Mouse (Mus musculus) spleen, postnatal 4 days (tissue): ENCODE data around the gene Rhox2b.
"Not testable (repeated sequence)": the region's sequence is repeated elsewhere in the genome, so short reads cannot be mapped to it uniquely, and the experiment has no call there.

Experiments
- DNase-seq, 2 experiments: peaks; one replicate each; pipeline ENCODE4 v3.0.0; 2022; ENCODE audit warnings: low spot score in 2 of 2

The Rhox2b gene

GRCm38 (mm10) chrX:37411767-37412166, at the start of gene Rhox2b:
Gene Rhox2b (plus strand): TSS chrX:37412067.
- not testable (repeated sequence) for DNase-seq

GRCm38 (mm10) chrX:37379728-37380127, 32.1 kb upstream of the Rhox2b start, which contains the start of gene Rhox3a2:
Gene Rhox3a2 (plus strand): TSS chrX:37380028.
- DNase-seq, result not testable (repeated sequence)

GRCm38 (mm10) chrX:37390548-37390947, 21.3 kb upstream of the Rhox2b start, which contains the start of gene Rhox4a2:
Gene Rhox4a2 (plus strand): TSS chrX:37390848.
- not testable (repeated sequence) for DNase-seq

GRCm38 (mm10) chrX:37432194-37432593, 20.3 kb downstream of the Rhox2b start, which contains the start of gene Rhox4b:
Gene Rhox4b (plus strand): TSS chrX:37432494.
- not testable (repeated sequence) for DNase-seq

GRCm38 (mm10) chrX:37453380-37453779, 41.5 kb downstream of the Rhox2b start, which contains the start of gene Rhox2c:
Gene Rhox2c (plus strand): TSS chrX:37453680.
- DNase-seq, result not testable (repeated sequence)

- not testable (repeated sequence) for DNase-seq
Measured at GRCm38 (mm10) chrX:37458285-37458684, 46.4 kb downstream of the Rhox2b start, which contains the start of gene Rhox3c. Gene Rhox3c (plus strand): TSS chrX:37458585.
